Mouse (Mus musculus) neural tube, embryonic 15.5 days (tissue): ENCODE results near the gene Gps2. TPM values are rescaled to one million over a fixed set of nuclear protein-coding genes. Genes with fewer than 3 reads are reported as not detected.

Experiments used
- ATAC-seq: fragments of 200-750 bp; cut with Nextera tagmentation; 2 replicates; pipeline ENCODE4 v1.8.0; 2017; ENCODE audit warnings: mild to moderate bottlenecking, moderate TSS enrichment, moderate library complexity; ENCODE audit not compliant: low FRiP score
- H3K27ac ChIP-seq: fragments of 300-500 bp; sonication (generic); replicated peaks from 2 replicates; pipeline ENCODE4 v1.5.1; 2015; ENCODE audit warnings: mild to moderate bottlenecking, inconsistent platforms
- H3K27me3 ChIP-seq: fragments of 300-500 bp; sonication (generic); replicated peaks from 2 replicates; pipeline ENCODE4 v1.6.1; 2015; ENCODE audit warnings: inconsistent platforms
- H3K36me3 ChIP-seq: fragments of 300-500 bp; sonication (generic); 2 replicates; pipeline ENCODE4 v1.6.1; 2015; ENCODE audit warnings: inconsistent platforms
- H3K4me1 ChIP-seq: fragments of 300-500 bp; sonication (generic); 2 replicates; pipeline ENCODE4 v1.6.1; 2015; ENCODE audit warnings: inconsistent platforms
- H3K4me2 ChIP-seq: fragments of 300-500 bp; sonication (generic); 2 replicates; pipeline ENCODE4 v1.6.1; 2015; ENCODE audit warnings: inconsistent platforms, mild to moderate bottlenecking, moderate library complexity
- H3K4me3 ChIP-seq: fragments of 300-500 bp; sonication (generic); replicated peaks from 2 replicates; pipeline ENCODE4 v1.5.1; 2015; ENCODE audit warnings: mild to moderate bottlenecking, inconsistent platforms
- H3K9ac ChIP-seq: fragments of 300-500 bp; sonication (generic); replicated peaks from 2 replicates; pipeline ENCODE4 v1.6.1; 2015; ENCODE audit warnings: mild to moderate bottlenecking, inconsistent platforms
- H3K9me3 ChIP-seq: fragments of 300-500 bp; sonication (generic); replicated peaks from 2 replicates; pipeline ENCODE4 v1.6.1; 2016; ENCODE audit warnings: inconsistent platforms
- WGBS: fragments of 180-500 bp; shearing (Covaris S2); methylation state at CpG from one replicate; pipeline ENCODE4 v1.1.7; 2015; ENCODE audit warnings: mixed read lengths; 5-methylcytosine and 5-hydroxymethylcytosine counted together
- polyA plus RNA-seq: library from polyadenylated mRNA; unstranded; fragments of >200 nt; fragmentation: Nextera tagmentation; extraction: Ambion mirVana; gene quantifications from 2 replicates; pipeline ENCODE4 v1.2.1, GENCODE M21; 2015

Gps2 gene
- polyA plus RNA-seq, 1 experiment from 2014 or later: 63.1 TPM

- Histone ChIP-seq H3K27me3 (peaks cover 32% of the 10 kb centered on the region), H3K4me2 (no peak overlapping the region), H3K36me3 (no peaks in the 10 kb centered on the region), H3K9ac (no peak overlapping the region), H3K27ac (no peak overlapping the region), H3K4me1 (peaks cover 24% of the 10 kb centered on the region), H3K9me3 (no peaks in the 10 kb centered on the region), H3K4me3 (no peak overlapping the region)
- ATAC-seq: no peak
- 94% methylated on average over 17 of the region's 17 CpGs for WGBS
Measured at GRCm38 (mm10) chr11:69939731-69940130, 26.0 kb downstream of the Gps2 start.

GRCm38 (mm10) chr11:69940962-69941361 lies 27.3 kb downstream of the Gps2 start:
- peaks cover 16% of the 10 kb centered on the region for H3K4me1 ChIP-seq
- H3K4me3 ChIP-seq: no peak overlapping the region
- H3K36me3 ChIP-seq: no peaks in the 10 kb centered on the region
- WGBS: 67% methylated on average over 4 of the region's 4 CpGs
- ATAC-seq: no peak
- H3K9me3 ChIP-seq: no peaks in the 10 kb centered on the region
- H3K9ac ChIP-seq: no peak overlapping the region
- H3K27me3 ChIP-seq: peaks cover 31% of the 10 kb centered on the region
- no peak overlapping the region for H3K4me2 ChIP-seq
- no peak overlapping the region for H3K27ac ChIP-seq

DNA sequence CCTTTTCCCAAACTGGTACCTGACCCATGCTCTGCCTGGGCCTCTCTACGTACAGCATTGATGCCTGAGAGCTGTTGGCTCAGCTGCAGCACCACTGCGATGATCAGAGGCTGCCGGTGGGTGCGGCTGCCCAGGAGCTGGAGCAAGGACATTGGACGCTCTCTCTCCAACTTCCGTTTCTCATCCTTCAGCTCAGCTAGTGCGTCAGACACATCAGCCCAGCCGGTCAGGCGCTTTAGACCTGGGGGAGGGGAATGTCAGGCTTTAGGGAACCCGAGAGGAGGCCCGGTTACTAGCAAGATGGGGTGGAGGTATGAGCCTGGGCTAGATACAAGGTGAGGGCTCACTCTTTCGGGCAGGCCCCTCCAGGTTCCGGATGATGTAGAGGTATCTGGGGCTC lies 31.5 kb downstream of the Gps2 start:
- WGBS: 88% methylated on average over 13 of the region's 13 CpGs
- no peak overlapping the region for H3K27ac ChIP-seq
- no peak for ATAC-seq
- no peaks in the 10 kb centered on the region for H3K36me3 ChIP-seq
- H3K4me3 ChIP-seq: no peak overlapping the region
- peaks cover 21% of the 10 kb centered on the region for H3K4me1 ChIP-seq
- H3K4me2 ChIP-seq: no peak overlapping the region
- peaks cover 22% of the 10 kb centered on the region for H3K27me3 ChIP-seq
- no peaks in the 10 kb centered on the region for H3K9me3 ChIP-seq
- H3K9ac ChIP-seq: no peak overlapping the region

DNA sequence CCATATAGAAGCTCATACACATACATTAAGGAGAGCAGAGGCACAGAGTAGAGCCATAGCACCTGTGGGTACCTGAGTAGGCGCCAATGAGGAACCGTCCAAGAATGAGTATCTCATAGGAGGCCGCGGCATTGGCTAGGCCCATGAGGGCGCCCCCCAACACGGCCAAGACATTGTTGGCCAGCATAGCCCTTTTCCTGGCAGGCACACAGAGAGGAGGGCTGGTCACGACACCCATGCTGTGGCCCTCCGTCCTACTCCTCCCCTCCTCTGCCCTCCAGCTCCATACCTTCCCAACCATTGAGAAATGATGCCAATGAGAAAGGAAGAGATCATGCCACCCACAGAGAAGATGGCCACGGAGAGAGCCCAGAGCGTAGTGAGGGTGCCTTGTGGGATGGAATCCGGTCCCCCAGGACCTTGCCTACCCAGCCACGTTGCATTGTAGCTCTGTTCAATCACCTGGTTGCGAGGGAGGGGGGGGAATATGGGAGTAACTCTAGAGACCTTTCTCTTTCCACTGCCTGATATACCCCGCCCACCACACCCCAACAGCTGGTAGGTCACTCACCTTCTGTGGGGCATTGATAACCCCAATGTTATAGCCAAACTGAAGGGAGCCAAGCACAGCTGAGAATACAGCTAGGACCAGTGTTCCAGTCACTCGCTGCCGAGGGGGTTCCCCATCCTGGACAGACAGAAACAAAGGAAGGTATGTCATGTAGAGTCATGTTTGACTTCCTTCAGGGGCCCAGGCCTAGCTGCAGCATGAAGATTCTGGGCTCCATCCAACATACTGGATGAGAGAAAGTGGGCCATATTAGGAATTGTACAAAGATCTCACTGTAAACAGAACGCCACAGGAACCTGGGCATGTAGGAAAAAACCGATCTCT lies 32.6 kb downstream of the Gps2 start:
- Histone ChIP-seq H3K36me3 (no peaks in the 10 kb centered on the region), H3K27ac (no peak overlapping the region), H3K27me3 (peaks cover 23% of the 10 kb centered on the region), H3K4me2 (no peak overlapping the region), H3K4me3 (no peak overlapping the region), H3K9me3 (no peaks in the 10 kb centered on the region), H3K4me1 (peaks cover 21% of the 10 kb centered on the region), H3K9ac (no peak overlapping the region)
- 91% methylated on average over 18 of the region's 18 CpGs for WGBS
- ATAC-seq: no peak

GRCm38 (mm10) chr11:69947337-69948065 lies 33.8 kb downstream of the Gps2 start:
- H3K27me3 ChIP-seq: peaks cover 23% of the 10 kb centered on the region
- peak overlapping the region; percentile 63 for H3K4me2 ChIP-seq
- H3K4me1 ChIP-seq: peaks cover 21% of the 10 kb centered on the region
- 2% methylated on average over 28 of the region's 29 CpGs for WGBS
- ATAC-seq: peak; percentile 48
- H3K36me3 ChIP-seq: no peaks in the 10 kb centered on the region
- H3K9ac ChIP-seq: peak overlapping the region; percentile 42; the same call in 1 of the 2 replicates
- no peaks in the 10 kb centered on the region for H3K9me3 ChIP-seq
- peak overlapping the region; percentile 47 for H3K4me3 ChIP-seq
- peak overlapping the region; percentile 71 for H3K27ac ChIP-seq

- Histone ChIP-seq H3K27ac (peak within 1 kb of the TSS; percentile 71), H3K4me2 (peak within 1 kb of the TSS; percentile 63), H3K9me3 (no peaks in the 10 kb centered on the region), H3K9ac (peak within 1 kb of the TSS; percentile 42; the same call in 1 of the 2 replicates), H3K36me3 (no peaks in the 10 kb centered on the region), H3K4me1 (peaks cover 21% of the 10 kb centered on the region), H3K27me3 (peaks cover 23% of the 10 kb centered on the region), H3K4me3 (peak within 1 kb of the TSS; percentile 47)
- peak; percentile 95 for ATAC-seq
- under 1% methylated on average over 33 of the region's 34 CpGs for WGBS
Measured at GRCm38 (mm10) chr11:69948066-69948762, 34.5 kb downstream of the Gps2 start, which contains the start of gene Slc2a4. Gene Slc2a4, minus strand, starts transcription at chr11:69948188.

DNA sequence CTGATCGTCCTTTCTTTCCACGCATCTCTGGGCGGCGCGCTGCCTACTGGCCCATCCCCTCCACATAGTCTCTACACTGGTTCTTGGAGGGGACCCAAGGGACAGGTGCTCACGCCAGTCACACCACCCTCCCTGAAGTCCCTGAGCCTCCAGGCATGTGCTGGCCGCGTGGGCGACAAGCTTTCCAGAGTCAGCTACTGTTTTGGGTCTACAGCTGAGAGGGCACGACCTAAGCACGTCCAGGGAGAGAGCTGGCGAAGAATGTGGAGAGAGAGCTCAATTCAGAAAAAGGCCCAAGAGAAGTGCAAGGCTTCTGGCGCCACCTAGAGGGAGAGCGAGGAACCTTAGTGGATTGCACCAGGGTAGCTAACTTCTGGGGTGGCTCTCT lies 35.1 kb downstream of the Gps2 start:
- Histone ChIP-seq H3K36me3 (no peaks in the 10 kb centered on the region), H3K9ac (peak overlapping the region; percentile 26; the same call in 1 of the 2 replicates), H3K4me3 (peak overlapping the region; percentile 47), H3K4me2 (peak overlapping the region; percentile 63), H3K27me3 (peaks cover 23% of the 10 kb centered on the region), H3K9me3 (no peaks in the 10 kb centered on the region), H3K27ac (0 out of 2 replicates have a peak overlapping the region, but pooled peaks have one; percentile 71), H3K4me1 (peaks cover 21% of the 10 kb centered on the region)
- ATAC-seq: peak; percentile 15; the same call in 1 of the 2 replicates
- WGBS: 0% methylated on average over 14 of the region's 14 CpGs

DNA sequence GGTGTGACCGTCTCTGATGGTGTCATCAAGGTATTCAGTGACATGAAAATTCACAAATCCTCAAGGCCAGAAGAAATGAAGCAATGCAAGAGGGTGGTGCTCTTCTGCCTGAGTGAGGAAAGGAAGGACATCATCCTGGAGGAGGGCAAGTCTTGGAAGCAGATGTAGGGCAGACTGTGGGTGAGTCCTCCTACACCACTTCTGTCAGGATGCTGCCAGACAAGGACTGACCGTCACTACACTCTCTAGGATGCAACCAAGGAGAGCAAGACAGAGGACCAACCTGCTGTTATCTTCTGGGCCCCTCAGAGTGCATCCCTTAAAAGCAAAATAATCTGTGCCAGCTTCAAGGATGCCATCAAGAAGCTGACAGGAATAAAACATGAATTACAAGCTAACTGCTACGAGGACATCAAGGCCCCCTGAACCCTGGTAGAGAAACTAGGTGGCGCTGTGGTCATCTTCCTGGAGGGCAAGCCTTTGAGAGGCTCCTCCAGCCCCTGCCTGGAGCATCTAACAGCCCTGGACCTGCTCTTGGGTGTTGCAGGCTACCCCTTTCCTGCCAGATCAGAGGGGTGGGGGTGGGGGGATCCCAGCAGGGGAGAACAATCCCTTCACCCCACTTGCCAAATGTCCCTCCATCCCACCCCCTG lies 37.2 kb downstream of the Gps2 start:
- no peaks in the 10 kb centered on the region for H3K9me3 ChIP-seq
- H3K27ac ChIP-seq: no peak overlapping the region
- no peak overlapping the region for H3K4me3 ChIP-seq
- H3K9ac ChIP-seq: no peak overlapping the region
- no peak for ATAC-seq
- H3K27me3 ChIP-seq: peaks cover 23% of the 10 kb centered on the region
- no peaks in the 10 kb centered on the region for H3K36me3 ChIP-seq
- H3K4me2 ChIP-seq: no peak overlapping the region
- peaks cover 21% of the 10 kb centered on the region for H3K4me1 ChIP-seq
- WGBS: 45% methylated on average over 4 of the region's 4 CpGs

DNA sequence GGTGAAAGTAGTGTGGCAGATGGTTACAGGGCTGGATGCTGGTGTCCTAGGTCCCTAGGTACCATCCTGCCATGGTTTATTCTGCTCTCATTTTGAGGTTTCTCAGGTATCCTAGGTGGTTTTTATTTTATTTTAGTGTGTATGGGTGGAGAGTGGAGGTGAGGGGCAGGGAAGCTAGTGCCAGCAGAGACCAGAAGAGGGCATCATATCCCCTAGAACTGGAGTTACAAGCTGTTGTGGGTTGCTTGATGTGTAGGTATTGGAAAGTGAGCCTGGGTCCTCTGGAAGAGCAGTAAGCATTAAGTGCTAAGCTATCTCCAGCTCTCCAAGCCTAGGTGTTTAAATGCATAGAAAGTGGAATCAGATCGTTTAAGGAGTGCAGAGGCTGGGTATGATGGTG lies 38.6 kb downstream of the Gps2 start:
- no peak overlapping the region for H3K4me2 ChIP-seq
- no peaks in the 10 kb centered on the region for H3K9me3 ChIP-seq
- H3K27me3 ChIP-seq: peaks cover 22% of the 10 kb centered on the region
- no peaks in the 10 kb centered on the region for H3K36me3 ChIP-seq
- no peak overlapping the region for H3K4me3 ChIP-seq
- H3K27ac ChIP-seq: no peak overlapping the region
- H3K9ac ChIP-seq: no peak overlapping the region
- ATAC-seq: no peak
- WGBS: 62% methylated on average over 1 of the region's 1 CpGs
- H3K4me1 ChIP-seq: peaks cover 18% of the 10 kb centered on the region

GRCm38 (mm10) chr11:69953267-69953915 lies 39.7 kb downstream of the Gps2 start:
- Histone ChIP-seq H3K36me3 (no peaks in the 10 kb centered on the region), H3K4me1 (peaks cover 7% of the 10 kb centered on the region), H3K27me3 (peaks cover 15% of the 10 kb centered on the region), H3K9me3 (no peaks in the 10 kb centered on the region), H3K27ac (no peak overlapping the region), H3K9ac (no peak overlapping the region), H3K4me3 (no peak overlapping the region), H3K4me2 (no peak overlapping the region)
- ATAC-seq: no peak
- WGBS: 73% methylated on average over 11 of the region's 11 CpGs
